Mouse (Mus musculus) brain, adult 10 weeks (tissue): ENCODE data around the gene Dxo. TPM values are rescaled to one million over a fixed set of nuclear protein-coding genes. Genes with fewer than 3 reads are reported as not detected.

Source experiments
- polyA plus RNA-seq: library from polyadenylated mRNA; stranded (reverse); fragments of 350-450 nt; fragmentation: Illumina TruSeq; extraction: RNeasy Lipid Tissue Mini Kit (QIAGEN cat#74804); gene quantifications from one replicate; pipeline ENCODE4 v1.2.3, GENCODE M21; 2015; ENCODE audit warnings: low read depth, low replicate concordance

The Dxo gene
- polyA plus RNA-seq: 37.4 TPM

GRCm38 (mm10) chr17:34836856-34837221, at the start of gene Dxo, which contains the start of gene Stk19:
Gene Dxo, plus strand, starts transcription at chr17:34837019.
Gene Stk19, minus strand, starts transcription at chr17:34836945.

GRCm38 (mm10) chr17:34804301-34804700, 32.5 kb upstream of the Dxo start, which contains the start of gene Cyp21a1:
Gene Cyp21a1, minus strand, starts transcription at chr17:34804561.

GRCm38 (mm10) chr17:34849722-34850516, 13.1 kb downstream of the Dxo start, which contains the start of the genes Skiv2l and Nelfe:
Gene Skiv2l, minus strand, starts transcription at chr17:34850210.
Gene Nelfe, plus strand, starts transcription at chr17:34850391.

GRCm38 (mm10) chr17:34862416-34863081, 25.7 kb downstream of the Dxo start, which contains the start of gene Cfb:
Gene Cfb, minus strand, starts transcription at chr17:34862518.

GRCm38 (mm10) chr17:34879336-34879879, 42.6 kb downstream of the Dxo start, which contains the start of gene Zbtb12:
Gene Zbtb12, plus strand, starts transcription at chr17:34879483.

GRCm38 (mm10) chr17:34881683-34882310, 45.0 kb downstream of the Dxo start, which contains the start of gene Gm20547:
Gene Gm20547, minus strand, starts transcription at chr17:34882042.

Other genes starting within 250 kb of the Dxo start
- 3.5 TPM for gene Gpsm3, start 247.2 kb upstream of the Dxo start, polyA plus RNA-seq
- gene Pbx2, start 245.8 kb upstream of the Dxo start, polyA plus RNA-seq: 44.5 TPM
- gene Ager, start 239.2 kb upstream of the Dxo start, polyA plus RNA-seq: 0.58 TPM
- 111 TPM for gene Rnf5, start 233.3 kb upstream of the Dxo start, polyA plus RNA-seq
- gene Agpat1, start 232.8 kb upstream of the Dxo start, polyA plus RNA-seq: 124 TPM
- 3.2 TPM for gene Egfl8, start 221.0 kb upstream of the Dxo start, polyA plus RNA-seq
- 37.7 TPM for gene Ppt2, start 208.5 kb upstream of the Dxo start, polyA plus RNA-seq
- 123 TPM for gene Prrt1, start 207.5 kb upstream of the Dxo start, polyA plus RNA-seq
- gene Fkbpl, start 192.3 kb upstream of the Dxo start, polyA plus RNA-seq: 12.5 TPM
- 54.8 TPM for gene Atf6b, start 189.9 kb upstream of the Dxo start, polyA plus RNA-seq
- gene Tnxb, start 166.5 kb upstream of the Dxo start, polyA plus RNA-seq: 0.86 TPM
- 10.9 TPM for gene C4b, start 93.1 kb upstream of the Dxo start, polyA plus RNA-seq
- not detected for gene Cyp21a1, start 32.5 kb upstream of the Dxo start, polyA plus RNA-seq
- 67.9 TPM for gene Stk19, start 74 bp upstream of the Dxo start, polyA plus RNA-seq
- 47.0 TPM for gene Skiv2l, start 13.2 kb downstream of the Dxo start, polyA plus RNA-seq
- 35.3 TPM for gene Nelfe, start 13.4 kb downstream of the Dxo start, polyA plus RNA-seq
- 0.31 TPM for gene Cfb, start 25.5 kb downstream of the Dxo start, polyA plus RNA-seq
- 5.7 TPM for gene Zbtb12, start 42.5 kb downstream of the Dxo start, polyA plus RNA-seq
- not detected for gene Gm20547, start 45.0 kb downstream of the Dxo start, polyA plus RNA-seq
- 1.5 TPM for gene C2, start 61.2 kb downstream of the Dxo start, polyA plus RNA-seq
- 122 TPM for gene Ehmt2, start 61.5 kb downstream of the Dxo start, polyA plus RNA-seq
- gene Slc44a4, start 77.4 kb downstream of the Dxo start, polyA plus RNA-seq: 0.19 TPM
- gene Neu1, start 94.2 kb downstream of the Dxo start, polyA plus RNA-seq: 51.2 TPM
- 8.3 TPM for gene Hspa1b, start 122.2 kb downstream of the Dxo start, polyA plus RNA-seq
- not detected for gene Gm20481, start 132.9 kb downstream of the Dxo start, polyA plus RNA-seq
- gene Hspa1a, start 135.1 kb downstream of the Dxo start, polyA plus RNA-seq: 8.4 TPM
- gene Hspa1l, start 135.7 kb downstream of the Dxo start, polyA plus RNA-seq: 0.36 TPM
- 26.4 TPM for gene Lsm2, start 144.8 kb downstream of the Dxo start, polyA plus RNA-seq
- 22.8 TPM for gene Vars, start 164.0 kb downstream of the Dxo start, polyA plus RNA-seq
- gene Vwa7, start 179.6 kb downstream of the Dxo start, polyA plus RNA-seq: 0.71 TPM
- not detected for gene Sapcd1, start 191.0 kb downstream of the Dxo start, polyA plus RNA-seq
- gene Msh5, start 209.7 kb downstream of the Dxo start, polyA plus RNA-seq: 0.67 TPM
- gene Clic1, start 212.9 kb downstream of the Dxo start, polyA plus RNA-seq: 22.1 TPM
- gene Ddah2, start 222.0 kb downstream of the Dxo start, polyA plus RNA-seq: 19.3 TPM
- gene Ly6g6c, start 228.4 kb downstream of the Dxo start, polyA plus RNA-seq: not detected
- not detected for gene Mpig6b, start 229.2 kb downstream of the Dxo start, polyA plus RNA-seq
- 5.5 TPM for gene Ly6g6e, start 239.9 kb downstream of the Dxo start, polyA plus RNA-seq
- gene Ly6g6d, start 241.0 kb downstream of the Dxo start, polyA plus RNA-seq: 1.8 TPM
- gene Ly6g6f, start 248.6 kb downstream of the Dxo start, polyA plus RNA-seq: 0.70 TPM